Mouse (Mus musculus) telencephalon, adult 2 months (tissue): ENCODE measurements around the gene Itgbl1.
"Not testable (repeated sequence)": the region's sequence is repeated elsewhere in the genome, so short reads cannot be mapped to it uniquely, and the experiment has no call there.

ENCODE experiments used
- DNase-seq: peaks from one replicate; pipeline ENCODE4 v3.0.0-alpha.2; 2011; ENCODE audit warnings: low read depth, low spot score

Itgbl1 gene

DNA sequence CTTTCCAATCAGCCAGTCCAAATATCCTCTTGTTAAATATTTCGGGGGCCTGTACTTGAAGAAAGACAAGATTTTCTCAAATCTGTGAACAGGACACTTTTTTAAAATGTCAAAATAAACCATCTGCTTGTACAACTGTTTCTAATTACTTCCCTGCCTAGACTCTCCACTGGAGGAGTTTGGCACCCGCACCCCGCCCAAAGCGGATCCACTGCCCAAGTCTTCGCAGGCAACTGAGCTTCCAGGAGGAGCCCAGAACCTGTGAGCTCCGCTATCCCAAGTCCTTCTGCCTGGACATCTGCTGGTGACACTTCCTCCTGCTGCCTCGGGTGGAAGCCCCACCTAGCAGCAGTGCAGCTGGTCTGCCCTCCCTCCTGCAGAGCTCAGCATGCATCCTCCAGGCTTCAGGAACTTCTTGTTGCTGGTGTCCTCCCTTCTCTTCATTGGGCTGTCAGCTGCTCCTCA lies at the start of gene Itgbl1:
Itgbl1 (plus strand) TSS at position 51 of the 465 bp plus-strand sequence.
- peak; percentile 38 for DNase-seq

DNA sequence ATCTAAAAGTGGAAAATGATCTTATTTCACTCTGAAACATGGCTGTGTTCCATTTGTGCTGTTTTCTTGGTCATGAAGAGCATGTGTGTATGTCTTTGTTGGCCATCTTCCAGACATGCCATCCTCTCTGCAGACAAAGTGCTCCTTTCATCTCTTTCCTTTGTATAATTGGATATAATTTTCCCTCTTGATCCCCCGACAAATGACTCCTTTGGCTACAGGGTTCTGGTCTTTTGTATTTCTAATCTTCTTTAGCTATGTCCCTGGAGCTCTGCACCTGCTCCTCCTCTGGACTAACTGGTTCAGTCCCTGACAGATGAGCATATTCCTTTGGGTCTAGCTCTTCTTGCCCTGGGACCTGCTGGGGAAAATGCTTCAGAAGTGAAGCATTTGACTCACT lies 36.8 kb upstream of the Itgbl1 start:
- DNase-seq: peak; percentile 23

DNA sequence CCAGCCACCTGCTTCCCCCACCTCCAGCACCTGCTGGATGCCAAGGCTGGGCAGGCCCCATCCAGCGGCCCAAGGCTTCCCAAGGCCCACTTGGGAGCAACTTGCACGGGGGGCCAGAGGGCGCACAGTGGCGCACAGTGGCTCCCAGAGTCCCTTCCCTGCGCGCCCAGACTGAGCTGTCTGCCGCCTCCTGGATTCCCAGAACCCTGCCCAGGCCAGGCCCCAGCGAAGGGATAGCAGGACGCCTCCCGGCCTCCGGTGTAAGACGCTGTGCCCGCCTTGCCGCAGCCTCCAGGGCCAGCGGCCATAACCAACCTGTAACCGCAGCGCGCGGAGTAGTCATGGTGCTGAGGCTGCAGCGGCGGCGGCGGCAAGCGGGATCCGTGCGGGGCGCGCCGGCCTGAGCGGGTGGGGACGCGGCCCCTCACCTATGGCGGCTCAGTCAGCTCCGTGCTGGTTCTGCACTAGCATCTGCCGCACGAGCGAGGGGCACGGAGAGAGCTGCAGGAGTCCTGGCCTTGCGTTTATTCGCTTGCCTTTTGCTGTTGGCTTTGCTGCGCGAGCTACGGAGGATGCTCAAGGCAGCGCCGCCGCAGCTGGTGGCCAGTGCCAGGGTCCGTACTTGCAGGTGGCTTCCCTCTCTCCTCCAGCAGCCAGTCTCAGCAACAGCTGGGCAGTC lies 33.1 kb upstream of the Itgbl1 start, which contains the start of gene Nalcn:
Nalcn (minus strand) TSS at position 644 of the 679 bp plus-strand sequence.
- DNase-seq: peak; percentile 54

DNA sequence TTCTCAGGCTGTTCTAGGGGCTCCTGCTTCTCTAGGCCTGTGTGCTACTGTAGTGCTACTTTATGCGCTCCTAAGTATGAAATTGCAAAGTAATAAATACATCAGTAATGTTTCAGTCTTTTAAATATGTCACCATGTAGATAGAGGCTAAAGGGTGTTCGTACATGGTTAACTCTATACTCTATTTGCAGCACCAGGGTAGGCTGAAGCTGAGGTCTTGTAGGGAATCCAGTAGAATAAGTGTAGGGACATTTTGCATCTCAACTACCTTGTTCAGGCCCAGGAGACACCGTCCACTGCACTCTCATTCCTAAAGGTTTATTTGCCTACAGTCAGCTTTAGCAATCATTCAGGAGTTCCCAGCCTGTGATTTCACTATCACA lies 32.6 kb upstream of the Itgbl1 start:
- peak; percentile 16 for DNase-seq

DNA sequence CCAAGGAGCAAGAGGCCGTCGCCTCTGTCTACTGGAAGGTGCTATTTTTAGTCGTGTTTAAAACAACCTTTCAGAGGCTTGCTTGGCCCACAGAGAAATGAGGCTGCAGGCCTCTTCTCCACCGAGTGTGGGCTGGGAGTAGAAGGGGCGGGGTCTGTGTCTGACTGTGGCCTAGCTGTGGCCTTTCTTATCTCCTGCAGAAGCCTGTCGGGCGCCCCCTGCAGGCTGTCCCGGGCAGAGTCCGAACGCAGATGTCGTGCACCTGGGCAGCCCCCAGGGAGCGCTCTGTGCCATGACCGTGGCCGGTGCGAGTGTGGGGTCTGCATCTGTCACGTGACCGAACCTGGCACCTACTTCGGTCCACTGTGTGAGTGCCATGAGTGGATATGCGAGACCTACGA lies 1.3 kb downstream of the Itgbl1 start:
- DNase-seq: peak; percentile 9

DNA sequence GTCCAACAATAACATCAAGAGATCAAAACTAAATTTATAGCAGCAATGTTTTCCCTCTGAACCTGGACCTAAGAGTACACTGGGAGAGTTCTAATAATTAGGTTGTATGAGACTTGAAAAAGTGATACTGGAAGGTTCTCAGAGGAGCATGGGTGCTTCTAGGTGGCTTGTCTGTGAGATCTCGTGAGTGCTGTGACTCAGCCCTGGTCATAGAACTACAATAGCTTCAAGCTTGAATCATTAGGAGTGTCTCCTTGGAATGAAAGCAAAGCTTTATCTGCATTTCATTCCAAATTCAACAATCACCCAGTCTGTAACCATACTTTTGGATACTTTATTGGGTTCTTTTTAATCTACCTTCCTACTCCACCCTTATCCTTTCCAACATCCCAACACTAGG lies 2.6 kb downstream of the Itgbl1 start:
- DNase-seq: no peak

DNA sequence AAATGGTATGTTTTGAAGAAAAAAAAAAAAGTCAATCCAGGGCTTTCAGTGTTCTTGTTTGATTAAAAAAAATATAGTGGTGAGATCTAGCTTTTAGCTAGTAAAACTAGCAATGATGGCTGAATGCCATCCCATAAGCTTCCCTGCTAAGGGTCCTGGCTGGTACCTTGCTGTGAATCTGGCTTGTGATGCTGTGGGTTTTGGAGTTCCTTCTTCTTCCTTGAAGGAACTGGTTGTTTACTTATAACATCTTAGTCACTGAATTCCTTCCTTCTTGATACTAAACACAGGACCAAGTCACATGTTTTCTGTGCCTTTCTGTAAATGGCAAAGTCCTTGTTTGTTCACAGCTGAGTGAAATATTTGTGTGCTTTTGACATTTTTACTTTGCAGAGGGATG lies 3.4 kb downstream of the Itgbl1 start:
- no peak for DNase-seq

DNA sequence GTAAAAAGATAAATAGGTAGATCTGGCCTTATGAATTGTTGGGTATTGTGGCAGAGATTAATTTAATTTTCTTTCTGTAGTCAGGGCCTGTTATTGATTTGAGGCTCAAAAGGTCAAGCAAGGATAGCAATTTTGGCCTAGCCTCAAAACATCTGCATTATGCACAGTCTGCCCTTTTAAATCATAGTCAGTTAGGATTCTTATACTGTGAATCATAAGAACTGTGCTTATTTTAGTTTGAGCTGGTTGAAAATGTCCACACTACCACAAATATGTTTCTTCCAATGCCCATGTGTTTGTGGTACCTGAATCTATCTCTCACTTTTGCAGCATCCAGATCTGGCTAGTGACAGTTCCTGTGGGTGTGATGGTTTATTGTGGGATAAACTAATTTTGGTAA lies 4.7 kb downstream of the Itgbl1 start:
- peak; percentile 16 for DNase-seq

DNA sequence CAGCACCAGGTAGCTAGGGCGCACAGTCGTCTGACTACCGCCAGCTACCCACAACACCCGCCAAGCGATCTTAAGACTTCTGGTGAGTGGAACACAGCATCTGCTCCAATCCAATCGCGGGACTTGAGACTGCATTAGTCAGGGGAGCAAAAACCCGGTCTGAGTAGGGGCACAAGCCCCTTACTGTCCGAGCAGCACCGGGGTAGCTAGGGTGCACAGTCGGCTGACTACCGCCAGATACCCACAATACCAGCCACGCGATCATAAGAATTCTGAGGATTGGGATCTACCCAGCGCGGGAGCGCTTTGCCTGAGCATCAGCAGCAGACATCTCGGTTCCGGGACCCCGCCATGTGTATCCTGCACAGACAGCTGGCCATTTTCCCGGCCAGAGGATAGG lies 11.3 kb downstream of the Itgbl1 start:
- not testable (repeated sequence) for DNase-seq

DNA sequence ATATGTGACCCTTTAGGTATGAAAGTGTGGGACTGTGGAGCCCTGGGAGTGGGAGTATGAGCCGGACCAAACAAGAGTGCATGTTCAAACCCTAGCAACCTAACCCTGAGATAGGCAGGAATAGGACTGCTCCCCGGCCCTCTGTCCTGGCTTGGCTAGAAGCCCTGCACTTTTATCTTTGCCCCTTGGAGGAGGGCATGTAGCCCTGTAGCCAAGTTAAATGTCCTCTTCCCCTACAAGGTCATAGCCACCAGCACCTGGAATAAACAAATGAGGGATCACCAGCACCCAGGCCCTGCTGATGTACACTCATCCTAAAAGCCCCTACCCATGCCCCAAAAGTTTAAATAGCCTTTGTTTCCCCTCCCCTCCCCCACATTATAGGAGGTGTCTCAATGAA lies 18.3 kb downstream of the Itgbl1 start:
- DNase-seq: no peak

DNA sequence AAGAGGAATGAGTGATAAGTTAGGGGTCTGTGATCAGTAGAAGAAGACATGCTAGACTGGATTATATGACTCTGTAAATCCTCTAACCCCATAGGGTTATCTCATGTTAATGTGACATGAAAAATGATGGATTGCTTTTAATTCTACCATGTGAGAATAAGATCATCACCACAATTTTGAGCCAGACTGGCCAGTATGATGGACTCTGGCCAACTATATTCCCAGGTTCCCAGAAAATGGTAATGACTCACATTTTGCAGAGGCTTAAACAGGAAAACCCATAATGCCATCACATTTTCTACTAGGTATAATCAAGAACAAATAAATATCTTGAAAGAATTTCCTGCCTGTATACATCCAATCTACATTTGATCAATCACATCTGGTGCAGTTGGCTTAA lies 55.0 kb downstream of the Itgbl1 start:
- no peak for DNase-seq

DNA sequence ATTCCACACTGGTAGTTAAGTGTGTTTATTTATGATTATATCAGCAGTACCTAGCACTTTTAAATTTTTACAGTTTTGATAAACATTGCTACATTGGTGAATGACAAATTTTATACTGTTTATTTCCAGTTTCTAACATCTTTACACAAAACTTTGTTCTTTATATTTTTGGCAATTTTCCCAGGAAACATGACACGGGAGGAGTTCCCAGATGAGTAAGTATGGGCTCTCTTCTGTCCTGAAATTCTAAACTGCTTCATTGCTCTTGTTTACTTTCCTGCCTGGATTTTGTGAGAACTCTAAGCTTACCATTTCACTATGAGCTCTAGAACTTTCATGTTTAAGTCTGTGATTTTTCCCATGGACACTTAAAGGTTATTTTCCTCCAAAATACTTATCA lies 82.3 kb downstream of the Itgbl1 start:
- DNase-seq: no peak

DNA sequence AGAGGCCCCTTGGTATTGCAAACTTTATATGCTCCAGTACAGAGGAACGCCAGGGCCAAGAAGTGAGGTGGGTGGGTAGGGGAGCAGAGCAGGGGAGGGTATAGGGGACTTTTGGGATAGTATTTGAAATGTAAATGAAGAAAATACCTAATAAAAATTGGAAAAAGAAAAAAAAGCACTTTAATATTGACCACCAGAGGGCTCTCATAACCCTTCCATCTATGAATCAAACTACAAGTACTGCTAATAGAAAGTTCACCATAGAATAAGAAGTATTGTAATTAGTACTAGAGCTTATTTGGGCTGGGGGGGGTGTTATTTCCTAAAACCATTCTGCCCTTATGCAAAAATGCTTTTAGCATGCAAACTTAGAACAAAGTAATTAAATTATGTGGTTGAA lies 91.2 kb downstream of the Itgbl1 start:
- DNase-seq: no peak

DNA sequence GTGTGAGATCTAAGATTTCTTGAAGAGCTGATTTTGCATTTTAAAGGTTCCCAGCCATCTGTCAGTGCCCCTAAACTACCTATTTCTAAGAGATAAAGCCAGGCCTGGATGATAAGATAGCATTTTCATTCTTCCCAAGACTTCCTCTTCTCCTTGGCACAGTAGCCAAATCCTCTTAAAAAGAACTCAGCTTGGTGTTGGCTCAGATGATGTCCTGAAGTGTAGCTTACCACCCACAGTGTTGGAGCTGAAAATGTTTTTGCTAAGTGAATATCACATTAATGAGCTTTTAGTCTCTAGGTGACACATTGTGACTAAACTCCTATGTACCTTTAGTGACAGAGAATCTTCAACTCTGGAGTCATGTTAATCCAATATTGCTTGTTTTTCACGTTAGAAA lies 99.8 kb downstream of the Itgbl1 start:
- DNase-seq: peak; percentile 50

DNA sequence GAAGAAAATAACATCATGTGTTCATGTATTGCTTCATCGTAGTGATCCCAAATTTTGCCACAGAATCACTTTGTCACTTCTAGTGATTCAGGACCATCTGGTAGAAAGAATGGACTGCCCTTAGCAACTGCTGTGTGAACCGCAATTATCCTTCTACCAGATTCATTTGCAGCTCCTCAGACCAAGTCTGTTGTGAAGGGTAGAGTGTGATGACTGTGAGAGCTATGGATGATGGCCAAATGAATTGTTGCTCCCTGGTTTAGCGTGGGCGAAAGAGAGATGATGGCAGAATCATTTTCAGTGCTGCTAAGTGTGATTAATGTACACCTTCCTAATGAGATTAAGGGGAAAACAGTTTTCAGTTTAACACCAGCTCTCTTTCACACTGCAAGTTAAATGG lies 100.3 kb downstream of the Itgbl1 start:
- peak; percentile 29 for DNase-seq

DNA sequence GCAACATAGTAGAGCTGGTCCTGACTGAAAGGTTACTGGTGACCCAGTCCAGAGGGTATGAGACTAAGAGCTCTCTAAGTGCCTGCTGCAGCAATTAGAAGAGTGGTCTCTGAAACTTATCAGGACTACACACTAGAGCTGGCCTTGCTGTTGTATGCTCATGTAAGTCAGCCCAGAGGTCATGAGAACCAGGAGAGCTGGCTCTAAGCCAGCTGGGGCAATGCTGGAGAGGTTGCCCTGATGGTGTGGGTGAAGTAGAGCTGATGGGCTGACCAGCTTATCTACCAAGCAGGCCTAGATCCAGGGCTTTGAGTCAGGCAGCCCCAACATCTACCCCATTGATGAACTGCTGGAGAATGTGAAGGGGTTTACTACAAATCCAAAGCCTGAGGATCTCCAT lies 142.0 kb downstream of the Itgbl1 start:
- DNase-seq: no peak

DNA sequence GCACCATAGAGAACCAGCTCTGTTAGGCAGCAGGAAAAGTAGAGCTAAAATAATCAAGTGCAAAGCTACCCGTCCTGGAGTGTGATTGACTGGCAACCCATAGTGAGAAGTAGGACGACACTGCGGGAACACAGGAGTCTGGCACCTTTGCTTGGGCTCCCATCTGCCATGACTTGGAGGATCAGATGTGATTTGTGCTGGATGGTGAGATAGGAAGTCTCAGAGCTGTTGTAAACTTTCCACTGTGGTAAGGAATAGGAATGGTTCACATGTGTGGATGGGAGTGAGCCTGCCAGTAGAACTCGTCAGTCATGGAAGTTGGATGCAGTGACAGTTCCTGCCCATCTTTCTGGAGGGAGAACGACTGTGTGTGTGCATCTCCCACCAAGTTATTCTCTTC lies 177.9 kb downstream of the Itgbl1 start:
- DNase-seq: no peak

DNA sequence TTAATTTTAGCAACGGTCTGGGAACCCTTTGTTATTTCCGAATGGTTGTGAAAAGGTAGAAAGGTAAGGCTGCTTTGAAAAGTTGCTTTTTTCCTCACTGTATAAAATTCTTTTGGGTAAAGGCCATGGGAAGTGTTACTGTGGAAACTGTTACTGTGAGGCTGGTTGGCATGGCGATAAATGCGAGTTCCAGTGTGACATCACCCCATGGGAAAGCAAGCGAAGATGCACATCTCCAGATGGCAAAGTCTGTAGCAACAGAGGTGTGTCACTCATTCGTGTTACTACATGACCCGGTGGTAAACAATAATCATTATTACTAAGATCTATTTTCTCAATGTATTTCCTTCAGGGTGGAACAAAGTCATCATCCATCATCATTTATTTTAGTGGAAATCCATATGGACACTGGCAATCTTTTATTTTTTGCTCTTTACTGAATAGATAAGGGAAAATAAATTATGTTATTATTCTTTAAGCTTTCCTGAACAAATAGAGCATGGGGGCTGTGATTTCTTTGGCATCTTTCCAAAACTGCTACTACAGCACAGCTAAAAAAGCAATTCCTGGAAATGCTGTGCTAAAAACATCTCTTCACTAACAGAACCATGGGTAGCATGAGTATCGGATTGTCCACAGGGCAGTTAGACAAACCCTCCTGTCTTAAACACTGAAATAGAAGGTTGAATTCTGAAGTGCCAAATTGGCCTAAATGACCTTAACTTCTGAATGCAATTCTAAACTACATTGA lies 184.1 kb downstream of the Itgbl1 start:
- peak; percentile 33 for DNase-seq

DNA sequence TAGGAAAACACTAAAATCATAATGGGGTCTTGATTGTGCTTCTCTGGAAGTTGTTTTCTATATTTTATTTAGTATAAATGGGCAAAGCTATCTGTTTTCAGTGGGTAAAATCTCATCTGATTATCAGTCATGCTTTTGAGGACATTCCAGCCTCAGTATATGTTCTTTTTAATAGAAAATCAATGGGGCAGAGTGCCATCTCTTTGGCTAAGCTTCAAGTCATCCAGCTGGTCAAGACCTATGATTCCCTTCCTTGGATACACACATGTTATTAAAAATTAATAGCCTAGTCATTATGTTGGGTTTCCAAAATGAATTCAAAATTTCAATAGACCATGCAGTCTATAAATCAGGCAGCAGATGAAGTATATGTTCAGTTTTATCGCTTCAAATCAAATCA lies 204.8 kb downstream of the Itgbl1 start:
- no peak for DNase-seq

DNA sequence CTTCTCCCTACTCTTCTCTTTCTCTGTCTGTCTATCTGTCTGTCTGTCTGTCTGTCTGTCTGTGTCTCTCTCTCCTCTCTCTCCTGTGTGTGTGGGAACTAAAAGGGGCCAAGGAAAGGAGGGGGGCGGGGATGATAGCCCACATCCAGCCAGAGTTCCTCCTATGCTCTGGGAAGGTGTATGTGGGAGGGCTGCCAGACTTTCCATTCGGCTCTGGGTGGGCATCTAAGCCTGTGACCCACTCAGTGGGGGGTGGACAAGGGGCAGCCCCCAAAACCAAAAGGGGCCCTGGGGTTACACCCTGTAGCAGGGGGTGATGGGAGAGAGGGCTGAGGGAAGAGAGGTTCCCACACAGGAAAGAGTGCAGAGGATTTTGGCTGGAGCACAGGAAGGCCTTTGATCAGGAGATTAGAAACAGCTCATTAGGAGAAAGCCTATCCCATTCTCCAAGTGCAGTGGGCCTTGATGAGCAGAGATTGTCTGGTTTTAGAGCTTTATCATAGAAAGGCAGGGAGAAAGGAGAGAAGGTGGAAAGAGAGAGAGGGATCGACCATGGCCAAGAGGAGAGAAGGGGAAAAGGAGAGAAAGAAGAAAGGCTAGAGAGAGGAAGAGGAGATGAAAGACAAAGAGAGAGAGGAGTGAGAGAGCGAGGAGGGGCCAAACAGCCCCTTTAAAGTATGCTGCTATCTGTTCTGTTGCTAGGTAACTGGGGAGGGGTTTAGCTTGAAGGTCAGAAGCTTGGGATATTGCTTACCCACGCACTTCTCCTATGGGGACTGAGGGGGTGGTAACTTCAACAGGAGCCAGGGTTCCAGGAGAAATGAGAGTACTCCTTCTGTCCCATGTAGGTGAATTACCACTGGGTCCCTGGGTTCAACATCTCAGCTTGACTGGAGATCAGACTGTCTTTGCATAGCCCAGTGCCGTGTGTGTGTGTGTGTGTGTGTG lies 206.3 kb downstream of the Itgbl1 start:
- no peak for DNase-seq

DNA sequence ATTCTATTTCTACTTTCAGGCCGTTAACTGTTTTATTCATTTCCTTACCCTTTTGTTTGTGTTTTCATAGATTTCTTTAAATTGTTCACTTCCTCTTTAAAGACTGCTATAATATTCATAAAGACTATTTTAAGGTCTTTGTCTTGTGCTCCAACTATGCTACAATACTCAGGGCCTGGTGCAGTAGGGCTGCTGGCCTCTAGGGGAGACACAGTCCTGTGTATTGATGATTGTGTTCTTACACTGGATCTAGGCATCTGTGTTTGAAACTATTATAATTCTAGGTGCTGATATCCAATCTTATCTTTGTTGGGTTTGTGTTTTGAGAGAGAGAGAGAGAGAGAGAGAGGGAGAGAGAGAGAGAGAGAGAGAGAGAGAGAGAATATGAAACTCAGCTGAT lies 268.1 kb downstream of the Itgbl1 start:
- DNase-seq: no peak

DNA sequence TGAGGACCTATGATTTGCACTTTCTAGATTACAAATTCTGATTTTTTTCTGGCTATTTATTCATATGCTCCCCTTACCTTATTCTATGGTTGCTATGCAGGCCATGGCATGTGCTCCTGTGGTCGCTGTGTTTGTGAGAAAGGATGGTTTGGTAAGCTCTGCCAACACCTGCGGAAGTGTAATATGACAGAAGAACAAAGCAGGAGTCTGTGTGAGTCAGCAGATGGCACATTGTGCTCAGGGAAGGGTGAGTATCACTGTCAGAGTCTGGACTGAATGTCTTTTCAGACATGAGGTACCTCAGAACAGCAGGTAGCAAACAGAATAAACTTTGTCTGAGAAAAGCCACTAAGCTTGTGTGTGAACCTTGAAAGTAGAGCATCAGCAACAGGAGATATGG lies 306.8 kb downstream of the Itgbl1 start:
- no peak for DNase-seq
